Mouse (Mus musculus): ENCODE measurements around the gene Sub1. TPM values are rescaled to one million over a fixed set of nuclear protein-coding genes. Genes with fewer than 3 reads are reported as not detected.

Gene Sub1
- polyA plus RNA-seq (2012; rRNA removed): 179 and 184 TPM in 2 replicates

GRCm38 (mm10) chr15:11996883-11997282, at the start of gene Sub1:
Sub1 (minus strand) TSS chr15:11996983.

Other genes with a start within 250 kb of the Sub1 start
- 2.8 and 4.5 TPM in 2 replicates for gene Npr3, start 89.7 kb downstream of the Sub1 start, polyA plus RNA-seq (2012; rRNA removed)
- gene Zfr, start 120.8 kb upstream of the Sub1 start, polyA plus RNA-seq (2012; rRNA removed): 89.9 and 91.4 TPM in 2 replicates
- gene Mtmr12, start 208.0 kb upstream of the Sub1 start, polyA plus RNA-seq (2012; rRNA removed): 13.0 and 14.1 TPM in 2 replicates

Data from central nervous system, embryonic 14 days (tissue).